Mouse (Mus musculus) spleen, postnatal 36 days (tissue): Measurements from ENCODE around the gene Nlrc3.

ENCODE experiments used
- DNase-seq, 2 experiments: peaks; one replicate each; pipeline ENCODE4 v3.0.0; 2022; ENCODE audit warnings: low spot score in 2 of 2, mixed read lengths in 1 of 2

Nlrc3 gene

DNA sequence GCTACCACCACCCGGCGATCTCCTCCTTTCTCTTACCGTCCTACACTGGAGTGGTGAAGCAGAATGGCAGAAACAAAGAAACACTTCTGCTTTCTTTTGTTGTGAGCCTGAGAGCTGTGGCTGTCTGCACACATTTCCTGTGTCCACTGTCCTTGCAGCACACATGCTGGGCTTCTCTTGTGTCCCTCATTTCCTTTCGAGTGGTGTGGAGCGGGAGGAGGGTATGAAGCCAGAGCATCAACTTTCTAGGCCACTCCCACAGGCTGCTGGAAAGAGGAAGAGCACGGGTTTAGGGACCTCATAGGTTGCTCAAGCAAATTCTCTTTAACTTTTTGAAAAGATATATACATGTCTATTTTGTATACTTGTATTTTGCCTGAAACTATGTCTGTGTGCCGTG is 47.3 kb downstream of the Nlrc3 start:
- peak in 1 of 2 experiments; percentile 7 for DNase-seq

DNA sequence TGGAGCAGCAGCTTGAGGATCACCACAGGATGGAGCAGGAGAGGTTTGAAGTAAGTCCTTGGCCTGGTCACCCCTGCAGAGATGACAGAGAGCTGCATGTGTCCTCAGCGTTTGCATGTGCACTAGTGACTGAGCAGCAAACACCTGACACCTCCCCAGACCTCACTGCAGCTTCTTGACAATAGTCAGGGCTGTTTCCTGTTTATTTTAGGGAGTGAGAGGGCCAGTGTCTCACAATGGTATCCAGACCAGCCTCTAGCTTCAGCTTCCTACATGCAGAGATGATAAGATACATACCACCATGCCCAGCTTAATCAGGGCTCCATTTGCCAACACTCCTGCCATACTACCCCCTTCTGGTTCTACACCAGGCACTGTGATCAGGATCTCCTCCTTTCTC is 47.9 kb downstream of the Nlrc3 start:
- no peak for DNase-seq

DNA sequence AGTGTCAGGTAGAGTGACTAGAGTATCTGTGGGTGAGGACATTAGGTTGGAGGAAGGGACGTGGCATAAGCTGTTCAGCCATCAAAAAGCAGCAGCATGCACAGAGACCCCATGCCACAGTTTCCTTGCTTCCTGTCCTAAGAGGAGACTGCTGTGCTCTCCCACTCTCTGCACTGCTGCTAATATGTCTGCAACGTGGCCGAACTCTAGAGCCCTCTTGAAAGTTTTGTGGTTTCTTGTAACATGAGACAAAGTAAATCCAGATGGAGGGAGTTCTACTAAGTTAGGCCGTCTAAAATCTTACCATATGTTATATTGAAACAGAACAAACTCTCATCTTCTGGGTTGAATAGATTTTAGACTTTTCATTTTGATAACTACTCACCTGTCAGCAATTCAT is 52.5 kb downstream of the Nlrc3 start:
- no peak for DNase-seq

DNA sequence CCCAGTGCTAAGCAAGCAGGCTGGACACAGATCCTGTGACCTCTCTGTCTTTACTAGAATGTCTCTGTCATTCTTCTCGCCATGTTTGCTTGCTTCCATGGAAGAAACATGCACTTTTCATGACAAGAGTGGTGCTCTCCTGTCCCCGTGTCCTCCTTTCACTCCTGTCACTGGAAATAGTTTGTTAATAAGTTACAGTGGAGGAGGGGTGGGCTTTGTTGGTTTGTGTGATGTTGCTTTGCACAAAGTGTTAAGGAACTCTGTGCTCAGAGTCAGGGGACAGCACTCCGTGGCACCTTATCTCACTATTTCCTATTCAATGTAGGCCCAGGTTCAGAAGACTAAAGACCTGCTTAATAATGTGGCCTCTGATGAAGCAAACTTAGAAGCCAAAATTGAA is 52.9 kb downstream of the Nlrc3 start:
- no peak for DNase-seq

DNA sequence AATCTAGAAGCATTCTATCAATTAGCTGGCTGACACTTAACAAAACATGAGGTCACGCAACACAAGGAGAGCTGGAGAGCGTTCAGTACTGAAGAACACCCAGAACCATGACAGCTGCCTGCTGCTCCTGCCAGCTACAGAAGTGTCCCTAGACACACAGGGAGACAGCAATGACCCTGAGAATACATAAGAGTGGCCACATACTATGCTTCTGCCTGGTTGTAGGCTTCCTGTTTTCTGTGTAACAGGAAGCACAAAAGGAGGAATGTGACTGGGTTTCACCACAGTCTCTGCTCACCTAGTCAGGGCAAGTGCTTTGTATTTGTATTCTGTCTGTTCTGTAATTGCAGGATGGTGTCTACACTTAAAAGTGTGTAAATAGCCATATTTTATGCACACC is 55.7 kb downstream of the Nlrc3 start:
- no peak for DNase-seq

DNA sequence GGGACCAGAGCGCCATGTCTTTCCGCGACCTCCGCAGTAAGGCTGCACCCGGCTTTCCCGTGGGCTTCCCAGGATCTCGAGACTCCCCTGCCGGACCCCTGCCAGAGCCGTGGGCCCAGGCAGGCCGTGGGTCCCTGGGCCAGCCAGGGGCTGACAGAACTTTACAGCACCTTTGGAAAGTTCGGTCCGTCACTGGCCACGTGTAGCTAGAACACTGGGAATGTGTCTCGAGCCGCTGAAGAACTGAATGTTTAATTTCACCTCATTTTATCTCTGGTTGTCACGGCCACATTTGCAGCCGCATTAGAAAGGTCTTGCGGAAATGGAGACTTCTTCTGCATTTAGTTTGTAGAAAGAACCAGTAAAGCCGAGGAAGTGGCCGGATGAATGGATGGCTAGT is 67.3 kb downstream of the Nlrc3 start:
- DNase-seq = peak in 1 of 2 experiments; percentile 24

DNA sequence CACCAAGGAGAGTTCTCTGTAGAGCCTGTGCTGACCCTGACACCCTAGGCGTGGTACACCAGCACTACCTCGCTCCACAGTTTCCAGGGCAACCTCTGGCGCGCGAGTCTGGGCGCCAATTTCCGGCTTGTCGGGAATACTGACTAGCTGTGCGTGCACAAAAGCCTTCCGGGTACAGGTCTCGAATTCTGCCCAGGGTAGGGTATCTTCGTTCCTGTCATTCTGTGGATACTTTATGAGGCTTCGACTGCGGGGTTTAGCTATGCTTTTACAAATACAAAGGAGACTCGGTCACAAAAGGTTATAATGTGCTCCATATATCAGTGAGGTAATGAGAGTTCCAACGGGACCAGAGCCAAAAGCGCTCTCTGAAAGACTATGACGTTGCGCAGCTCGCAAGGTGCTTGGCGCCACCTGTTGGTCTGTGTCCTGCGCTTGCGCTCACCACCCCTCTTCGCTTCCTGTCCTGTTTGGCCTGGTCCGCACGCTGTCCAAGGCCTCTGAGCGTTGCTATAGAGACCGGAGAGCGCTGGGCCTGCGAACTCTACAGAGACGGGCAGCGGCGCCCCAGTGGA is 67.8 kb downstream of the Nlrc3 start, which contains the start of the genes 1700037C18Rik and Cluap1:
Gene 1700037C18Rik (minus strand): TSS at position 153 of the 575 bp plus-strand sequence.
Gene Cluap1 (plus strand): TSS at position 265 of the 575 bp plus-strand sequence.
- peak; percentile 89 to 90 for DNase-seq

DNA sequence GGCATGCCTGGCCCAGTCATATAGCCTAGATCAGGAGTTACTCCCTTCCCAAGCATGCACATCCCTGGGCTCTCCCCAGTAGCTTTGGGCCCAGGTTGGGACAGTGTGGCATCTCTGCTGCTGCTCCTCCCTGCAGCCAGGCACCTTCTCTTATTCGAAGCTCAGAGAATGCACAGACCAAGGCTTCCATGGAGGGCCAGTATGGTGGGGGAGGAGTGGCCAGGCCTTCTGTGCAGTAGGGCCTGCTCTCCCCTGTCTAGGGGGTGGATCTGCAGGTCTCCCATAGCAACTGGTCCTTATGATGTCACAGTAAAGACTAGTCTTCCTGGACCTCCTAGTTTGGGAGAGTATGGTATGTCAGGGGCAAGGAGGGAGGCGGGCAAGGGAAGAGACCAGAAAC is 69.0 kb downstream of the Nlrc3 start:
- no peak for DNase-seq

DNA sequence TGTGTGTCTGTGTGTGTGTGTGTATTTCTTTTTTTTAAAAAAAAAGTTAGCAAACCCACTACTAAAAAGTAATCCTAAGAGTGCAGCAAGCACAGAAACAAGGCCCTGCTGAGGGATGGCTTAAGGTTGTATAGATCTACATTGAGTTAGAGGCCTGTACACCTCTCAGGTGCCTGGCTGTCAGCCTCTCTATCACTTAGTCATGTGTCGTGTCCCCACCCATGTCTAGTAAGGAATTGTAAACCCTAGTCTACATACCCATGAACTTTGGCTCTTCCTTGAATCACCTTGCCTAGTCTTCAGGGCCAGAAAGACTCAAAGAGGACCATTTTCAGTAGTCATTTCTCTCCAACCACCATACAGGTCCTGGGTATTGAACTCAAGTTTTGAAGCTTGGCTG is 79.9 kb downstream of the Nlrc3 start:
- no peak for DNase-seq

DNA sequence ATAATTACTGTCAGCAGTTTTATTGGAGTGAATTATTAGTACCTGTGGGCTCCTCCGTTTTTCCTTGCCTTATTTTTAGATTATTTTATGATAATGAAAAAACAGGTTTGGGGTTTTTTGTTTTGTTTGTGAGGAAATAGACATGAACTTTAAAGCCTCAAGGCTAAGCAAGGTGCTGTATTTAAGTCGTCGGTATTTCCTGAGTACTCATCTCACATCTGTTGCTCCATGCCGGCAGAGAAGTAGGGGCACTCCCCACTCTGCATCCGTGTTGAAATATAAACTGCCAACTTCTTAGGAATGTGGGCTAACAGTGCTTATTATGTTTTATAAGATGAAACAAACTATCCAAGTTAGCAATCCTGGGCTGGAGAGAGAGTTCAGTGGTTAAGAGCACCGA is 80.4 kb downstream of the Nlrc3 start:
- DNase-seq = no peak

DNA sequence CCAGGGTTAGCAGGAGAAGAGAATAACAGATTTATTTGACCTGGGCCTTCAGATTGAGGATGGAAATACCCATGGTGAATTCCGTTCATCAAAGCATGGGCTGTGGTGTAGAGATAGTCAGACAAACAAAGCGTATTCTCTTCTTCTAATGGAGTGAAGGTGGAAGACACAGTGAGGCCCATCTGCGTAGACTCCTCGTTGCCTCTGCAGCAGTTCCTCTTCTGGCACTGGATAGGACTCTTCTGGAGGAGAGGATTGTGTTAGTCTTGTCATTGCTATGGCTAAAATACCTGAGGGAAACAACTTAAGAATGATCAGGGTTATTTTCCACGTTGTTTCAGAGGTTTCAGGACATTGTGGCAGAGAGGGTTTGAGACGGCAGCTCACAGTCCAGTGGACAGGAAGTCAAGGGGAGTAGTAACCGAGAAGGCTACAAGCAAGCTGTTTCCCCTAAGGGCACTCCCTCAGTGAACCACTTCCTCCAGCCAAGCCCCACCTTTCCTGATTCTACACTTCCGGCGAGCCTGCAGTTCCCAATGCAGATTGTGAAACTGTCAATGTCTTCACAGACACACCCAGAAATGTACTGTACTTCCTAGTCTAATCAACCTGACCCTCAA is 81.1 kb downstream of the Nlrc3 start:
- DNase-seq = peak; percentile 89 to 90
